Mouse (Mus musculus): ENCODE results near the gene Erbin. TPM values are rescaled to one million over a fixed set of nuclear protein-coding genes. Genes with fewer than 3 reads are reported as not detected.
A peak's percentile ranks its signal among the peaks of the same experiment; 100 is the strongest.

Gene Erbin
- polyA plus RNA-seq, 1 experiment from 2014 or later: 8.8 TPM

GRCm38 (mm10) chr13:103955652-103956051 lies 35.3 kb upstream of the Erbin start:
- peaks cover 4% of the 10 kb centered on the region; the same call in 1 of the 2 replicates for H3K4me1 ChIP-seq (replicated peaks; ENCODE audit: control insufficient read depth, insufficient read depth, low read length)
- H3K27ac ChIP-seq (ENCODE audit: low read length): no peak overlapping the region
- WGBS: 68% methylated on average over 2 of the region's 2 CpGs
- no peak overlapping the region for H3K4me3 ChIP-seq (replicated peaks; ENCODE audit: low read length)
- no peaks in the 10 kb centered on the region for H3K36me3 ChIP-seq (ENCODE audit: control insufficient read depth, insufficient read depth)
- no peaks in the 10 kb centered on the region for H3K9me3 ChIP-seq (ENCODE audit: control insufficient read depth, low read length)
- no peak overlapping the region for H3K9ac ChIP-seq (replicated peaks; ENCODE audit: low read depth, low read length)
- H3K4me2 ChIP-seq (ENCODE audit: low read length): no peak overlapping the region
- no peaks in the 10 kb centered on the region for H3K27me3 ChIP-seq (replicated peaks; ENCODE audit: control insufficient read depth, insufficient read depth, low read length)
- no peak for ATAC-seq

GRCm38 (mm10) chr13:103951393-103951792 lies 31.1 kb upstream of the Erbin start:
- Histone ChIP-seq H3K36me3 (ENCODE audit: control insufficient read depth, insufficient read depth) (no peaks in the 10 kb centered on the region), H3K4me1 (replicated peaks; ENCODE audit: control insufficient read depth, insufficient read depth, low read length) (no peaks in the 10 kb centered on the region), H3K9me3 (ENCODE audit: control insufficient read depth, low read length) (no peaks in the 10 kb centered on the region), H3K27me3 (replicated peaks; ENCODE audit: control insufficient read depth, insufficient read depth, low read length) (no peaks in the 10 kb centered on the region), H3K9ac (replicated peaks; ENCODE audit: low read depth, low read length) (no peak overlapping the region), H3K4me3 (replicated peaks; ENCODE audit: low read length) (no peak overlapping the region), H3K4me2 (ENCODE audit: low read length) (no peak overlapping the region), H3K27ac (ENCODE audit: low read length) (no peak overlapping the region)
- ATAC-seq: no peak
- WGBS: 84% methylated on average over 7 of the region's 7 CpGs

GRCm38 (mm10) chr13:103940796-103941195 lies 20.5 kb upstream of the Erbin start:
- no peaks in the 10 kb centered on the region for H3K36me3 ChIP-seq (ENCODE audit: control insufficient read depth, insufficient read depth)
- 95% methylated on average over 2 of the region's 2 CpGs for WGBS
- ATAC-seq: no peak
- no peak overlapping the region for H3K27ac ChIP-seq (ENCODE audit: low read length)
- no peaks in the 10 kb centered on the region for H3K4me1 ChIP-seq (replicated peaks; ENCODE audit: control insufficient read depth, insufficient read depth, low read length)
- no peaks in the 10 kb centered on the region for H3K9me3 ChIP-seq (ENCODE audit: control insufficient read depth, low read length)
- H3K4me3 ChIP-seq (replicated peaks; ENCODE audit: low read length): no peak overlapping the region
- H3K4me2 ChIP-seq (ENCODE audit: low read length): no peak overlapping the region
- H3K9ac ChIP-seq (replicated peaks; ENCODE audit: low read depth, low read length): no peak overlapping the region
- no peaks in the 10 kb centered on the region for H3K27me3 ChIP-seq (replicated peaks; ENCODE audit: control insufficient read depth, insufficient read depth, low read length)

- Histone ChIP-seq H3K27me3 (replicated peaks; ENCODE audit: control insufficient read depth, insufficient read depth, low read length) (peaks cover 6% of the 10 kb centered on the region), H3K4me3 (replicated peaks; ENCODE audit: low read length) (no peak overlapping the region), H3K36me3 (ENCODE audit: control insufficient read depth, insufficient read depth) (no peaks in the 10 kb centered on the region), H3K4me2 (ENCODE audit: low read length) (no peak overlapping the region), H3K9me3 (ENCODE audit: control insufficient read depth, low read length) (no peaks in the 10 kb centered on the region), H3K9ac (replicated peaks; ENCODE audit: low read depth, low read length) (no peak overlapping the region), H3K27ac (ENCODE audit: low read length) (no peak overlapping the region), H3K4me1 (replicated peaks; ENCODE audit: control insufficient read depth, insufficient read depth, low read length) (peaks cover 11% of the 10 kb centered on the region)
- no peak for ATAC-seq
- 28% methylated on average over 6 of the region's 6 CpGs for WGBS
Observed at GRCm38 (mm10) chr13:103924586-103924985, 4.3 kb upstream of the Erbin start.

GRCm38 (mm10) chr13:103923402-103924065 lies 3.2 kb upstream of the Erbin start:
- Histone ChIP-seq H3K4me2 (ENCODE audit: low read length) (no peak overlapping the region), H3K36me3 (ENCODE audit: control insufficient read depth, insufficient read depth) (no peaks in the 10 kb centered on the region), H3K27me3 (replicated peaks; ENCODE audit: control insufficient read depth, insufficient read depth, low read length) (peaks cover 6% of the 10 kb centered on the region), H3K9me3 (ENCODE audit: control insufficient read depth, low read length) (no peaks in the 10 kb centered on the region), H3K4me3 (replicated peaks; ENCODE audit: low read length) (no peak overlapping the region), H3K27ac (ENCODE audit: low read length) (no peak overlapping the region), H3K4me1 (replicated peaks; ENCODE audit: control insufficient read depth, insufficient read depth, low read length) (peaks cover 11% of the 10 kb centered on the region), H3K9ac (replicated peaks; ENCODE audit: low read depth, low read length) (no peak overlapping the region)
- no peak for ATAC-seq
- 72% methylated on average over 6 of the region's 6 CpGs for WGBS

GRCm38 (mm10) chr13:103921831-103922380 lies 1.6 kb upstream of the Erbin start:
- ATAC-seq: no peak
- no peaks in the 10 kb centered on the region for H3K36me3 ChIP-seq (ENCODE audit: control insufficient read depth, insufficient read depth)
- H3K4me1 ChIP-seq (replicated peaks; ENCODE audit: control insufficient read depth, insufficient read depth, low read length): peaks cover 16% of the 10 kb centered on the region

GRCm38 (mm10) chr13:103920933-103921830 lies 868 bp upstream of the Erbin start:
- peak overlapping the region; percentile 85 for H3K4me2 ChIP-seq (ENCODE audit: low read length)
- no peaks in the 10 kb centered on the region for H3K9me3 ChIP-seq (ENCODE audit: control insufficient read depth, low read length)
- ATAC-seq: peak; percentile 91
- H3K9ac ChIP-seq (replicated peaks; ENCODE audit: low read depth, low read length): peak overlapping the region; percentile 98
- under 1% methylated on average over 73 of the region's 125 CpGs for WGBS
- peak overlapping the region; percentile 100 for H3K27ac ChIP-seq (ENCODE audit: low read length)
- H3K4me3 ChIP-seq (replicated peaks; ENCODE audit: low read length): peak overlapping the region; percentile 84
- H3K27me3 ChIP-seq (replicated peaks; ENCODE audit: control insufficient read depth, insufficient read depth, low read length): peaks cover 6% of the 10 kb centered on the region
- H3K36me3 ChIP-seq (ENCODE audit: control insufficient read depth, insufficient read depth): no peaks in the 10 kb centered on the region
- H3K4me1 ChIP-seq (replicated peaks; ENCODE audit: control insufficient read depth, insufficient read depth, low read length): peaks cover 16% of the 10 kb centered on the region

More at GRCm38 (mm10) chr13:103921831-103922380, 1.6 kb upstream of the Erbin start:
- H3K27ac ChIP-seq (ENCODE audit: low read length): peak overlapping the region; percentile 100
- no peaks in the 10 kb centered on the region for H3K9me3 ChIP-seq (ENCODE audit: control insufficient read depth, low read length)
- WGBS: 3% methylated on average over 11 of the region's 11 CpGs
- peak overlapping the region; percentile 85 for H3K4me2 ChIP-seq (ENCODE audit: low read length)
- H3K27me3 ChIP-seq (replicated peaks; ENCODE audit: control insufficient read depth, insufficient read depth, low read length): peaks cover 6% of the 10 kb centered on the region
- peak overlapping the region; percentile 98 for H3K9ac ChIP-seq (replicated peaks; ENCODE audit: low read depth, low read length)
- H3K4me3 ChIP-seq (replicated peaks; ENCODE audit: low read length): peak overlapping the region; percentile 84

GRCm38 (mm10) chr13:103919956-103920260 lies 406 bp downstream of the Erbin start:
- Histone ChIP-seq H3K4me2 (ENCODE audit: low read length) (peak overlapping the region; percentile 85), H3K9me3 (ENCODE audit: control insufficient read depth, low read length) (no peaks in the 10 kb centered on the region), H3K9ac (replicated peaks; ENCODE audit: low read depth, low read length) (peak overlapping the region; percentile 98), H3K27ac (ENCODE audit: low read length) (peak overlapping the region; percentile 100), H3K4me1 (replicated peaks; ENCODE audit: control insufficient read depth, insufficient read depth, low read length) (peaks cover 19% of the 10 kb centered on the region), H3K36me3 (ENCODE audit: control insufficient read depth, insufficient read depth) (no peaks in the 10 kb centered on the region), H3K27me3 (replicated peaks; ENCODE audit: control insufficient read depth, insufficient read depth, low read length) (peaks cover 6% of the 10 kb centered on the region), H3K4me3 (replicated peaks; ENCODE audit: low read length) (peak overlapping the region; percentile 84)
- ATAC-seq: no peak
- under 1% methylated on average over 20 of the region's 20 CpGs for WGBS

- Histone ChIP-seq H3K4me3 (replicated peaks; ENCODE audit: low read length) (peak overlapping the region; percentile 84), H3K9me3 (ENCODE audit: control insufficient read depth, low read length) (no peaks in the 10 kb centered on the region), H3K9ac (replicated peaks; ENCODE audit: low read depth, low read length) (peak overlapping the region; percentile 98), H3K27me3 (replicated peaks; ENCODE audit: control insufficient read depth, insufficient read depth, low read length) (peaks cover 6% of the 10 kb centered on the region), H3K4me2 (ENCODE audit: low read length) (peak overlapping the region; percentile 85), H3K4me1 (replicated peaks; ENCODE audit: control insufficient read depth, insufficient read depth, low read length) (peaks cover 19% of the 10 kb centered on the region), H3K36me3 (ENCODE audit: control insufficient read depth, insufficient read depth) (no peaks in the 10 kb centered on the region), H3K27ac (ENCODE audit: low read length) (peak overlapping the region; percentile 100)
- under 1% methylated on average over 32 of the region's 32 CpGs for WGBS
- ATAC-seq: no peak
Observed at GRCm38 (mm10) chr13:103919234-103919955, 919 bp downstream of the Erbin start.
